ENCODE assay signal across 34 mouse cellular contexts in the genomic region with DNA sequence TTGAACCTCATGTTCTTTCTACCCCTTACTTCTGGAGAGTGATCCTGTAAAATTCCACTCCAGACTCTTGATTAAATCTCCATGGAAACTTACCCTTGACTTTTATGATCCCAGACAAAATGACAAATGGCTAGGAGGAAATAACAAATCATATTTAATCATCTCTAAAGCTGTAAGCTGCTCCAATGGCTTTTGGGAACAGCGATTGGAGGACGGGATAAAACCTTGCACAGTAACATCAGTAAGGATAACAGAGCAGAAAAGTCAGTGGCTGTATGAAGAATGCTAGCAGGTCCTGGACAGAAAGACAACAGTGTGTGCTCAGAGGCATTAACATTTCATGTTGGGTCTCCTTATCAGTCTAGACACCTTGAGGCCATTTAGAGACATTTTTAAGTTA. TPM values are rescaled to one million over a fixed set of nuclear protein-coding genes. Genes with fewer than 3 reads are reported as not detected.
DNase-seq lines count a peak whose midpoint lies in the region; TF ChIP-seq lines count a peak whose summit lies in the region.
"Had no signal": no experiment of that assay in that cellular context is flagged by ENCODE, and none has a peak within 500 bp of the region (broad histone marks: within the 10 kb centered on the region; RNA-seq: fewer than 3 reads in every experiment).

No protein-coding gene starts in this region.

- DNase-seq in adrenal gland, adult 8-10 months, result peak; percentile 52
- DNase-seq in adrenal gland, postnatal 36 days, result peak; percentile 32 to 38
- DNase-seq in kidney, adult 2 months, result peak; percentile 76
- peak; percentile 24 for DNase-seq in kidney, postnatal 10 days
- no peak for DNase-seq in heart, adult 8-10 months (ENCODE audit: low spot score)
- DNase-seq in thymus, adult 2 months, result no peak
- DNase-seq in heart, postnatal 14 days, result no peak
- DNase-seq: cerebellum, adult 8-10 months; cerebellum, postnatal 36 days; embryo, embryonic 11 days; liver; lung, postnatal 36 days; midbrain, embryonic 14.5 days; thymus, postnatal 4 days had no signal

- H3K36me3 ChIP-seq in kidney, adult 2 months (ENCODE audit: control insufficient read depth, insufficient read depth, low read length), result no peaks in the 10 kb centered on the region
- no peaks in the 10 kb centered on the region for H3K36me3 ChIP-seq in thymus, adult 2 months (ENCODE audit: control insufficient read depth, insufficient read depth, low read length)
- H3K36me3 ChIP-seq: embryonic facial prominence, embryonic 13.5 days; forebrain, embryonic 12.5 days; heart, embryonic 10.5 days; hindbrain, embryonic 15.5 days; intestine, embryonic 15.5 days; limb, embryonic 10.5 days; liver, embryonic 15.5 days; lung, embryonic 15.5 days; neural tube, embryonic 12.5 days; stomach, embryonic 15.5 days had no signal

- intact Hi-C loops in heart, postnatal 14 days (cut with DNase I), result no loop called here

- TF ChIP-seq POLR2A in kidney, adult 2 months (IDR thresholded peaks at IDR 0.05; ENCODE audit: low read depth, low read length), result no peak
- no peak for TF ChIP-seq POLR2A in thymus, adult 2 months (IDR thresholded peaks at IDR 0.05; ENCODE audit: control insufficient read depth, extremely low read depth, insufficient read depth, low read length, poor library complexity)

- H3K27ac ChIP-seq in kidney, adult 2 months (ENCODE audit: insufficient read depth, low read depth, low read length), result peak overlapping the region; percentile 60; the same call in 1 of the 2 replicates
- no peak overlapping the region for H3K27ac ChIP-seq in thymus, adult 2 months (ENCODE audit: control insufficient read depth, insufficient read depth, low read length)
- H3K27ac ChIP-seq: embryonic facial prominence, embryonic 13.5 days; forebrain, embryonic 12.5 days; heart, embryonic 10.5 days; hindbrain, embryonic 15.5 days; intestine, embryonic 15.5 days; limb, embryonic 10.5 days; liver, embryonic 15.5 days; lung, embryonic 15.5 days; neural tube, embryonic 12.5 days; stomach, embryonic 15.5 days had no signal

- no peaks in the 10 kb centered on the region for H3K27me3 ChIP-seq in kidney, adult 2 months (replicated peaks; ENCODE audit: control insufficient read depth, insufficient read depth, low read length)
- H3K27me3 ChIP-seq in thymus, adult 2 months (ENCODE audit: control insufficient read depth, insufficient read depth, low read length), result no peaks in the 10 kb centered on the region
- H3K27me3 ChIP-seq: embryonic facial prominence, embryonic 13.5 days; forebrain, embryonic 12.5 days; hindbrain, embryonic 15.5 days; intestine, embryonic 15.5 days; liver, embryonic 15.5 days; lung, embryonic 15.5 days; neural tube, embryonic 12.5 days; stomach, embryonic 15.5 days had no signal

- TF ChIP-seq CTCF in kidney, adult 2 months (conservative IDR thresholded peaks at IDR 0.05; ENCODE audit: insufficient read depth, insufficient read length, low read depth, low read length), result no peak
- TF ChIP-seq CTCF in thymus, adult 2 months (IDR thresholded peaks at IDR 0.05; ENCODE audit: borderline replicate concordance, control insufficient read depth, extremely low read depth, insufficient read depth, low read length, poor library complexity), result no peak

- no peak overlapping the region for H3K4me3 ChIP-seq in kidney, adult 2 months (ENCODE audit: insufficient read depth, low read depth, low read length)
- no peak overlapping the region for H3K4me3 ChIP-seq in thymus, adult 2 months (ENCODE audit: control insufficient read depth, insufficient read depth, low read length)
- H3K4me3 ChIP-seq: embryonic facial prominence, embryonic 13.5 days; erythroblast, embryonic 14.5 days; forebrain, embryonic 12.5 days; heart, embryonic 10.5 days; hindbrain, embryonic 15.5 days; intestine, embryonic 15.5 days; limb, embryonic 10.5 days; liver, embryonic 15.5 days; lung, embryonic 15.5 days; neural tube, embryonic 12.5 days; stomach, embryonic 15.5 days had no signal

- 48% methylated on average over 2 of the region's 2 CpGs for WGBS in kidney, adult 2 months
- WGBS in thymus, adult 2 months, result 86% methylated on average over 2 of the region's 2 CpGs

- H3K4me1 ChIP-seq in kidney, adult 2 months (ENCODE audit: control insufficient read depth, insufficient read depth, low read length), result no peaks in the 10 kb centered on the region
- H3K4me1 ChIP-seq in thymus, adult 2 months (replicated peaks; ENCODE audit: control insufficient read depth, insufficient read depth, low read length), result no peaks in the 10 kb centered on the region
- H3K4me1 ChIP-seq: embryonic facial prominence, embryonic 13.5 days; forebrain, embryonic 12.5 days; heart, embryonic 10.5 days; hindbrain, embryonic 15.5 days; intestine, embryonic 15.5 days; limb, embryonic 10.5 days; liver, embryonic 15.5 days; lung, embryonic 15.5 days; neural tube, embryonic 12.5 days; stomach, embryonic 15.5 days had no signal

RNA-seq across cellular contexts. Expression of a gene that starts 59.8 kb away (rescaled TPM):
- under 1 TPM in 1 of 4 experiments, not detected in 3; 0.64 TPM for total RNA-seq in adrenal gland, adult 8-10 months (2022)
- not detected for total RNA-seq in adrenal gland, postnatal 36 days (2021)
- not detected in 2 replicates for polyA plus RNA-seq in kidney, adult 2 months (2012; rRNA removed)
- not detected for total RNA-seq in heart, adult 8-10 months (2022)
- polyA plus RNA-seq in thymus, adult 2 months (2012; rRNA removed), result 3.3 TPM in 1 of 2 replicates, not detected in the other
- not detected for total RNA-seq in heart, postnatal 14 days (2021)
- total RNA-seq: ES-E14; gastrocnemius, adult 8-10 months; hematopoietic stem cell, adult 5-6 weeks; layer of hippocampus, adult 18-20 months; layer of hippocampus, postnatal 14 days; megakaryocyte-erythroid progenitor cell, adult 5-6 weeks had no signal
- polyA plus RNA-seq: embryonic facial prominence, embryonic 13.5 days; erythroblast, embryonic 14.5 days; forebrain, embryonic 12.5 days; frontal cortex, adult 2 months; heart, embryonic 10.5 days; heart, embryonic 16.5 days; hindbrain, embryonic 15.5 days; intestine, embryonic 15.5 days; limb, embryonic 10.5 days; liver, embryonic 15.5 days; lung, embryonic 15.5 days; midbrain, embryonic 14.5 days; neural tube, embryonic 12.5 days; Patski; stomach, embryonic 15.5 days had no signal

Comparison
In these comparisons a context has a peak if more than half of its experiments do, and no peak if none do; other contexts are left out.
1. DNase-seq: peak in adrenal gland, adult 8-10 months (single experiment), adrenal gland, postnatal 36 days (2 of 2), kidney, adult 2 months (single experiment) and kidney, postnatal 10 days (single experiment); none in heart, adult 8-10 months (single experiment), thymus, adult 2 months (single experiment) and heart, postnatal 14 days (0 of 2).